Mouse (Mus musculus): Measurements from ENCODE around the gene Ptrh1.

DNA sequence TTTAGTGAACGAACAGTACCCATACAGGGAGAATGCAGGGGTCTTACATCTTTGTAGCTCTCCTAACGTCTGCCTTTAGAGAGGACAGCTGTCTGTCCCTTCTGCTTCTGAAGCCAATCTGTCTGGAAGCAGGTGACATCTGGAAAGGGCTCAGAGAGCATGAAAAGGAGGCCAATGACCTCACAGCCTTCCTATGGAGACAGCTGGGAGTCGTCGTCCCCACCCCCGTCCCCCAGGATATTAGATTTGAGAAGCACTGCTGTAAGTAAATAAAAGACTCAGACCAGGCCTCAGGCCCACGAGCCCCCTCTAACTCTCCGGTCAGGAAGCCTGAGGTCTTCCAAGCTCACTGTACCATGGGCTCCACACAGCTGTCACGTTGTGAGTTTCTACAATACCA lies 48.6 kb downstream of the Ptrh1 start:
- TF ChIP-seq GATA1 (IDR thresholded peaks at IDR 0.05; ENCODE audit: borderline replicate concordance, low read length): no peak
- TF ChIP-seq FLI1 (IDR thresholded peaks at IDR 0.05; ENCODE audit: low read length): no peak

All from megakaryocyte, embryonic 14.5 days (primary cell).